Mouse (Mus musculus): ENCODE data around the gene B430305J03Rik. TPM values are rescaled to one million over a fixed set of nuclear protein-coding genes. Genes with fewer than 3 reads are reported as not detected.

Gene B430305J03Rik
- total and polyA plus RNA-seq, 3 experiments, result 0.05 to 0.10 TPM; not detected in 1

DNA sequence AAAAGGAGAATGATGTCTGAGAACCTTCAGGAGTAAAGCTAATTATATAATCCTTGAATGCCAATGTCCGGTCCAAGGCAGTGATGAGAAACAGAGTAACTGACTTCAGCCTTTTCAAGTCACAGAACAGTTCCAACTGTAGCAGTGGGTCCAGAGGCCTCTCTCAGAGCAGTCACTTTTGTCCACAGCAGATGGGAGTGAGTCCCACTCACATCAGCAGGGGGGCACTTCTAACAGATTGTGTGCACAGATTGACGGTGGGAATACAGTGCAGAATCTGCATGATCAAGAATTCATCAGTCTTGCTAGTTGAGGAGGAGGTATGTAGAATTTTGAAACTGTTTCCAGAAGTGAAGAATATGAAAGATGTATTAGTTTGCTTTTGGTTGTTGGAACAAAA, 45.7 kb downstream of the B430305J03Rik start:
- intact Hi-C loops (cut with DNase I), result no loop called here
- Histone ChIP-seq H3K79me2 (replicated peaks; ENCODE audit: control insufficient read depth, insufficient read depth, low read length) (no peaks in the 10 kb centered on the region), H3K4me1 (ENCODE audit: control insufficient read depth, insufficient read depth, low read length) (no peaks in the 10 kb centered on the region; the same call in 1 of the 2 replicates), H3K4me3 (no peak overlapping the region), H3K27me3 (ENCODE audit: control insufficient read depth, insufficient read depth, low read length) (no peaks in the 10 kb centered on the region), H3K36me3 (ENCODE audit: control insufficient read depth, insufficient read depth, low read length) (no peaks in the 10 kb centered on the region), H3K27ac (no peak overlapping the region), H3K9ac (ENCODE audit: low read depth, low read length) (no peak overlapping the region)
- no peak for DNase-seq
- TF ChIP-seq EP300 (IDR thresholded peaks at IDR 0.05; ENCODE audit: insufficient read depth, low read depth, low read length) (no peak), CTCF (IDR thresholded peaks at IDR 0.05) (no peak), POLR2A (IDR thresholded peaks at IDR 0.05; ENCODE audit: insufficient read depth, low read depth, low read length) (no peak)
- WGBS, result 81% methylated on average over 2 of the region's 2 CpGs

GRCm38 (mm10) chr3:61315002-61315401, 50.7 kb downstream of the B430305J03Rik start:
- H3K27me3 ChIP-seq (ENCODE audit: control insufficient read depth, insufficient read depth, low read length), result no peaks in the 10 kb centered on the region
- H3K27ac ChIP-seq, result no peak overlapping the region
- no peak overlapping the region for H3K4me3 ChIP-seq
- intact Hi-C loops (cut with DNase I), result no loop called here
- no peaks in the 10 kb centered on the region for H3K79me2 ChIP-seq (replicated peaks; ENCODE audit: control insufficient read depth, insufficient read depth, low read length)
- WGBS, result 67% methylated on average over 2 of the region's 2 CpGs
- no peak for DNase-seq
- H3K9ac ChIP-seq (ENCODE audit: low read depth, low read length), result no peak overlapping the region
- no peaks in the 10 kb centered on the region; the same call in 1 of the 2 replicates for H3K4me1 ChIP-seq (ENCODE audit: control insufficient read depth, insufficient read depth, low read length)
- no peaks in the 10 kb centered on the region for H3K36me3 ChIP-seq (ENCODE audit: control insufficient read depth, insufficient read depth, low read length)
- TF ChIP-seq POLR2A (IDR thresholded peaks at IDR 0.05; ENCODE audit: insufficient read depth, low read depth, low read length) (no peak), EP300 (IDR thresholded peaks at IDR 0.05; ENCODE audit: insufficient read depth, low read depth, low read length) (no peak), CTCF (IDR thresholded peaks at IDR 0.05) (no peak)

Other genes with a start within 250 kb of the B430305J03Rik start
- 1 to 10 TPM; 2.3 to 2.6 TPM for gene Rap2b, start 4.3 kb downstream of the B430305J03Rik start, total RNA-seq (2021)
- gene Rap2b, start 4.3 kb downstream of the B430305J03Rik start, polyA plus RNA-seq (2012; rRNA removed), result 1.5 and 1.9 TPM in 2 replicates

Measured in heart, adult 2 months (tissue).